Mouse (Mus musculus) G1E (cell line): ENCODE data around the gene Igf1.

ENCODE experiments used
- CTCF ChIP-seq: IDR thresholded peaks from 2 replicates; pipeline ENCODE4 v1.5.1; 2012; ENCODE audit warnings: low read depth, low read length, inconsistent platforms, mixed read lengths
- GATA1 ChIP-seq: IDR thresholded peaks from 2 replicates; pipeline ENCODE4 v1.6.1; 2012; ENCODE audit warnings: borderline replicate concordance, low read length, inconsistent platforms, mixed read lengths
- GATA2 ChIP-seq: IDR thresholded peaks from 2 replicates; pipeline ENCODE4 v1.6.1; 2012; ENCODE audit warnings: low read depth, low read length, inconsistent platforms, borderline replicate concordance
- POLR2AphosphoS5 ChIP-seq: IDR thresholded peaks from 2 replicates; pipeline ENCODE4 v1.6.1; 2012; ENCODE audit warnings: low read depth, low read length, inconsistent platforms; ENCODE audit not compliant: insufficient replicate concordance
- TAL1 ChIP-seq: conservative IDR thresholded peaks from 2 replicates; pipeline ENCODE4 v1.6.1; 2012; ENCODE audit warnings: low read depth, low read length, inconsistent platforms, mixed read lengths

- no peak for TF ChIP-seq CTCF
- TF ChIP-seq GATA1 = no peak
- no peak for TF ChIP-seq GATA2
- no peak for TF ChIP-seq TAL1
- no peak for TF ChIP-seq POLR2AphosphoS5
Observed at GRCm38 (mm10) chr10:87889850-87890249, 31.8 kb downstream of the Igf1 start.
